ENCODE assay signal across 14 mouse cellular contexts in genomic region chr10:128214112-128214511, GRCm38 (mm10). TPM values are rescaled to one million over a fixed set of nuclear protein-coding genes. Genes with fewer than 3 reads are reported as not detected.
DNase-seq lines count a peak whose midpoint lies in the region; TF ChIP-seq lines count a peak whose summit lies in the region.
"Not testable (repeated sequence)": the region's sequence is repeated elsewhere in the genome, so short reads cannot be mapped to it uniquely, and the experiment has no call there.
"Had no signal": no experiment of that assay in that cellular context is flagged by ENCODE, and none has a peak within 500 bp of the region (broad histone marks: within the 10 kb centered on the region; RNA-seq: fewer than 3 reads in every experiment).

No protein-coding gene starts in this region.

- H3K79me2 ChIP-seq in CH12.LX (replicated peaks; ENCODE audit: control insufficient read depth, extremely low read depth, insufficient read depth, poor library complexity, severe bottlenecking) (peaks cover 16% of the 10 kb centered on the region), MEL (ENCODE audit: control insufficient read depth, insufficient read depth, low read length, poor library complexity) (peaks cover 11% of the 10 kb centered on the region)

- in situ Hi-C loops in CH12.LX (cut with MboI; ENCODE audit: low pct_ligation_motif_present, low pct_unique_long_range_greater_than_20kb, low sequenced_read_pairs): not testable (repeated sequence)

- not testable (repeated sequence) for TF ChIP-seq CTCF in CH12.LX (conservative IDR thresholded peaks at IDR 0.05 in 1 of 2, IDR thresholded peaks at IDR 0.05 in 1 of 2; ENCODE audit: low read depth in 2 of 2, low read length in 2 of 2); MEL (IDR thresholded peaks at IDR 0.05 in 2 of 3, conservative IDR thresholded peaks at IDR 0.05 in 1 of 3; ENCODE audit: control insufficient read depth in 1 of 3, insufficient read depth in 1 of 3, low read depth in 2 of 3, low read length in 3 of 3, poor library complexity in 1 of 3, severe bottlenecking in 1 of 3)

- not testable (repeated sequence) for H3K4me2 ChIP-seq in CH12.LX (ENCODE audit: insufficient read depth, low read depth, poor library complexity, severe bottlenecking)

- H3K27me3 ChIP-seq in CH12.LX (replicated peaks); MEL (ENCODE audit: control insufficient read depth in 1 of 2, insufficient read depth in 2 of 2, low read length in 2 of 2): not testable (repeated sequence)

- not testable (repeated sequence) for H3K36me3 ChIP-seq in CH12.LX (replicated peaks in 1 of 2; ENCODE audit: control insufficient read depth in 1 of 2, insufficient read depth in 1 of 2, low read length in 1 of 2)
- H3K36me3 ChIP-seq in MEL (ENCODE audit: control insufficient read depth in 1 of 2, insufficient read depth in 2 of 2, low read length in 2 of 2): peaks cover 0 to 22% of the 10 kb centered on the region in 2 experiments; a peak in 2 of 4 replicates

- not testable (repeated sequence) for TF ChIP-seq EP300 in CH12.LX (IDR thresholded peaks at IDR 0.05; ENCODE audit: low read length); MEL (IDR thresholded peaks at IDR 0.05; ENCODE audit: low read depth in 1 of 2, low read length in 2 of 2)

- H3K4me3 ChIP-seq in CH12.LX (replicated peaks in 1 of 3; ENCODE audit: low read depth in 2 of 3, low read length in 2 of 3, poor library complexity in 1 of 3); MEL (ENCODE audit: control insufficient read depth in 1 of 2, insufficient read depth in 1 of 2, low read depth in 2 of 2, low read length in 2 of 2): not testable (repeated sequence)

- H3K4me1 ChIP-seq in CH12.LX (ENCODE audit: control insufficient read depth in 1 of 2, insufficient read depth in 2 of 2) (peaks cover 5 to 18% of the 10 kb centered on the region in 2 experiments), MEL (ENCODE audit: control insufficient read depth in 1 of 2, insufficient read depth in 2 of 2, low read length in 2 of 2) (peaks cover 3 to 31% of the 10 kb centered on the region in 2 experiments; a peak in 3 of 4 replicates)

- not testable (repeated sequence) for TF ChIP-seq POLR2A in CH12.LX (IDR thresholded peaks at IDR 0.05; ENCODE audit: low read depth, low read length); MEL (IDR thresholded peaks at IDR 0.05; ENCODE audit: control insufficient read depth in 1 of 2, insufficient read depth in 1 of 2, low read depth in 1 of 2, low read length in 2 of 2, poor library complexity in 1 of 2)

- DNase-seq in CH12.LX (ENCODE audit: extremely low read depth); MEL (ENCODE audit: low read depth, low spot score): not testable (repeated sequence)

- dilution Hi-C loops in CH12.LX (cut with MboI; ENCODE audit: extremely low pct_ligation_motif_present, extremely low pct_unique_long_range_greater_than_20kb, low sequenced_read_pairs): not testable (repeated sequence)

- not testable (repeated sequence) for H3K9me3 ChIP-seq in CH12.LX (replicated peaks; ENCODE audit: low read length); MEL (replicated peaks; ENCODE audit: insufficient read depth, low read length)

- not testable (repeated sequence) for H3K9ac ChIP-seq in CH12.LX (ENCODE audit: insufficient read depth, low read depth); MEL (ENCODE audit: control insufficient read depth, low read depth, low read length, poor library complexity, severe bottlenecking)

- not testable (repeated sequence) for H3K27ac ChIP-seq in CH12.LX (ENCODE audit: insufficient read depth, low read depth); MEL (ENCODE audit: control insufficient read depth, low read depth, low read length)

- TF ChIP-seq RAD21 in CH12.LX (IDR thresholded peaks at IDR 0.05; ENCODE audit: low read depth, low read length); MEL (IDR thresholded peaks at IDR 0.05; ENCODE audit: low read depth, low read length): not testable (repeated sequence)

TF ChIP-seq in CH12.LX, 34 proteins besides CTCF, POLR2A, EP300 and RAD21:
- TF ChIP-seq TBP (conservative IDR thresholded peaks at IDR 0.05; ENCODE audit: low read depth, low read length): peak; percentile 92
TF ChIP-seq in CH12.LX: peak in this region for 1; not testable (repeated sequence) for 33.

TF ChIP-seq in MEL, 35 proteins besides CTCF, POLR2A, EP300 and RAD21:
- peak; percentile 98 for TF ChIP-seq TBP (IDR thresholded peaks at IDR 0.05; ENCODE audit: low read depth, low read length)

RNA-seq across cellular contexts. Expression of gene Spryd4, which starts 2.5 kb away (rescaled TPM):
- total RNA-seq in CH12.LX (2012; rRNA removed): 24.2 and 32.4 TPM in 2 replicates
- total RNA-seq in CH12.LX (2014; rRNA removed): 48.8 and 50.2 TPM in 2 replicates
- polyA plus RNA-seq in CH12.LX (2012; ENCODE audit: insufficient read length, low read depth): 38.6 and 39.2 TPM in 2 replicates
- total RNA-seq in MEL (2012; rRNA removed): 13.8 and 17.2 TPM in 2 replicates
- 10 to 100 TPM in 1 of 2 experiments, not detected in 1; 19.6 TPM for polyA plus RNA-seq in MEL (2012; ENCODE audit: insufficient read depth in 1 of 2, insufficient read length in 2 of 2, low read depth in 1 of 2, low replicate concordance in 2 of 2, missing spikeins in 1 of 2)

RNA-seq across cellular contexts. Expression of gene Mip, which starts 11.5 kb away (rescaled TPM):
- total RNA-seq in CH12.LX (2012; rRNA removed) (not detected in 2 replicates), CH12.LX (2014; rRNA removed) (not detected in 2 replicates), MEL (2012; rRNA removed) (not detected in 2 replicates)
- polyA plus RNA-seq in CH12.LX (2012; ENCODE audit: insufficient read length, low read depth) (not detected in 2 replicates), MEL (2012; ENCODE audit: insufficient read depth in 1 of 2, insufficient read length in 2 of 2, low read depth in 1 of 2, low replicate concordance in 2 of 2, missing spikeins in 1 of 2) (under 1 TPM in 1 of 2 experiments, not detected in 1; 0.04 TPM)
- total RNA-seq: adrenal gland, adult 18-20 months; adrenal gland, adult 2 months; adrenal gland, adult 8-10 months; adrenal gland, postnatal 10 days; adrenal gland, postnatal 14 days; adrenal gland, postnatal 25 days; adrenal gland, postnatal 36 days; adrenal gland, postnatal 4 days had no signal
- polyA plus RNA-seq: activated CD4-positive, CD25-positive, alpha-beta regulatory T cell, adult 4 months; adrenal gland, adult 2 months; C2C12; CD4-positive, CD25-positive, alpha-beta regulatory T cell, adult 4 months; cerebellum, adult 2 months had no signal

RNA-seq across cellular contexts. Expression of gene Timeless, which starts 17.8 kb away (rescaled TPM):
- total RNA-seq in CH12.LX (2012; rRNA removed) (47.2 and 51.5 TPM in 2 replicates), CH12.LX (2014; rRNA removed) (31.7 and 38.6 TPM in 2 replicates), MEL (2012; rRNA removed) (49.3 and 50.2 TPM in 2 replicates)
- polyA plus RNA-seq in CH12.LX (2012; ENCODE audit: insufficient read length, low read depth) (65.9 and 80.3 TPM in 2 replicates), MEL (2012; ENCODE audit: insufficient read depth in 1 of 2, insufficient read length in 2 of 2, low read depth in 1 of 2, low replicate concordance in 2 of 2, missing spikeins in 1 of 2) (100 to 1,000 TPM in 1 of 2 experiments, 10 to 100 TPM in 1; 89.8 to 627 TPM)

RNA-seq across cellular contexts. Expression of gene Gls2, which starts 19.9 kb away (rescaled TPM):
- total RNA-seq in CH12.LX (2012; rRNA removed) (1.8 and 2.2 TPM in 2 replicates), CH12.LX (2014; rRNA removed) (1.9 and 2.0 TPM in 2 replicates), MEL (2012; rRNA removed) (11.8 and 15.6 TPM in 2 replicates)
- polyA plus RNA-seq in CH12.LX (2012; ENCODE audit: insufficient read length, low read depth) (0.86 and 1.8 TPM in 2 replicates), MEL (2012; ENCODE audit: insufficient read depth in 1 of 2, insufficient read length in 2 of 2, low read depth in 1 of 2, low replicate concordance in 2 of 2, missing spikeins in 1 of 2) (10 to 100 TPM in 1 of 2 experiments, not detected in 1; 17.8 TPM)

RNA-seq across cellular contexts. Expression of gene Rbms2, which starts 34.0 kb away (rescaled TPM):
- total RNA-seq in CH12.LX (2012; rRNA removed): 9.4 and 9.8 TPM in 2 replicates
- total RNA-seq in CH12.LX (2014; rRNA removed): 8.5 and 9.1 TPM in 2 replicates
- 36.6 and 48.2 TPM in 2 replicates for polyA plus RNA-seq in CH12.LX (2012; ENCODE audit: insufficient read length, low read depth)
- total RNA-seq in MEL (2012; rRNA removed): 5.1 and 5.8 TPM in 2 replicates
- 10 to 100 TPM in 1 of 2 experiments, not detected in 1; 23.5 TPM for polyA plus RNA-seq in MEL (2012; ENCODE audit: insufficient read depth in 1 of 2, insufficient read length in 2 of 2, low read depth in 1 of 2, low replicate concordance in 2 of 2, missing spikeins in 1 of 2)
